Mouse (Mus musculus) left cerebral cortex, postnatal 10 days (tissue): ENCODE measurements around the gene Mrrf. TPM values are rescaled to one million over a fixed set of nuclear protein-coding genes. Genes with fewer than 3 reads are reported as not detected.
"Not testable (repeated sequence)": the region's sequence is repeated elsewhere in the genome, so short reads cannot be mapped to it uniquely, and the experiment has no call there.

Experiments used
- DNase-seq, 2 experiments: peaks; one replicate each; pipeline ENCODE4 v3.0.0; 2021 to 2022; ENCODE audit warnings: low spot score in 2 of 2, mixed read lengths in 1 of 2; ENCODE audit errors: extremely low spot score in 1 of 2
- intact Hi-C: fragments of 180-260 bp; cut with DNase I; formaldehyde crosslinking; loops from one replicate; pipeline ENCODE4 v1.15.1; 2025
- total RNA-seq, 2 experiments: library from RNA; stranded (reverse); gene quantifications; 2 replicates each; pipeline ENCODE4 v1.2.3; 2021

Mrrf gene
- total RNA-seq, 2 experiments from 2014 or later: 16.1 to 17.3 TPM

GRCm38 (mm10) chr2:36112632-36113031, 23.6 kb upstream of the Mrrf start:
- intact Hi-C loops: no loop called here
- no peak for DNase-seq

- DNase-seq: no peak
- intact Hi-C loops: no loop called here
Measured at GRCm38 (mm10) chr2:36126795-36127429, 9.3 kb upstream of the Mrrf start.

GRCm38 (mm10) chr2:36127973-36128372, 8.2 kb upstream of the Mrrf start:
- DNase-seq: no peak
- intact Hi-C loops: no loop called here

- intact Hi-C loops: no loop called here
- DNase-seq: no peak
Measured at GRCm38 (mm10) chr2:36129051-36129450, 7.1 kb upstream of the Mrrf start.

GRCm38 (mm10) chr2:36135887-36136286, 302 bp upstream of the Mrrf start:
- DNase-seq: no peak
- intact Hi-C loops: loop anchor here (5.0 kb wide), 1 partner anchor 76 kb away; no protein-coding TSS in a partner anchor

- no peak for DNase-seq
- intact Hi-C loops: loop anchor here (5.0 kb wide), 1 partner anchor 73 kb away; no protein-coding TSS in a partner anchor
Measured at GRCm38 (mm10) chr2:36139096-36139495, 2.9 kb downstream of the Mrrf start.

- DNase-seq: no peak
- intact Hi-C loops: no loop called here
Measured at GRCm38 (mm10) chr2:36148876-36149365, 12.7 kb downstream of the Mrrf start.

- DNase-seq, intact Hi-C loops: not testable (repeated sequence)
Measured at GRCm38 (mm10) chr2:36152401-36152800, 16.2 kb downstream of the Mrrf start.

GRCm38 (mm10) chr2:36157461-36157860, 21.3 kb downstream of the Mrrf start:
- DNase-seq: no peak
- intact Hi-C loops: no loop called here

GRCm38 (mm10) chr2:36159336-36159735, 23.1 kb downstream of the Mrrf start:
- no peak for DNase-seq
- intact Hi-C loops: no loop called here

- intact Hi-C loops: no loop called here
- no peak for DNase-seq
Measured at GRCm38 (mm10) chr2:36167990-36168618, 31.9 kb downstream of the Mrrf start.

GRCm38 (mm10) chr2:36169176-36169575, 33.0 kb downstream of the Mrrf start:
- intact Hi-C loops: no loop called here
- DNase-seq: no peak

GRCm38 (mm10) chr2:36172136-36172535, 35.9 kb downstream of the Mrrf start:
- intact Hi-C loops: no loop called here
- no peak for DNase-seq

GRCm38 (mm10) chr2:36172574-36172973, 36.4 kb downstream of the Mrrf start:
- DNase-seq: peak in 1 of 2 experiments; percentile 39
- intact Hi-C loops: no loop called here

- intact Hi-C loops: no loop called here
Measured at GRCm38 (mm10) chr2:36179487-36179886, 43.3 kb downstream of the Mrrf start.

GRCm38 (mm10) chr2:36181587-36182368, 45.6 kb downstream of the Mrrf start:
- intact Hi-C loops, DNase-seq: not testable (repeated sequence)

More at GRCm38 (mm10) chr2:36179487-36179886, 43.3 kb downstream of the Mrrf start:
- DNase-seq: no peak

GRCm38 (mm10) chr2:36183278-36183677, 47.1 kb downstream of the Mrrf start:
- peak in 1 of 2 experiments; percentile 26 for DNase-seq
- intact Hi-C loops: no loop called here

GRCm38 (mm10) chr2:36184192-36184591, 48.0 kb downstream of the Mrrf start:
- intact Hi-C loops: no loop called here
- no peak for DNase-seq

- no peak for DNase-seq
Measured at GRCm38 (mm10) chr2:36184876-36185275, 48.7 kb downstream of the Mrrf start.

More at GRCm38 (mm10) chr2:36184876-36185275, 48.7 kb downstream of the Mrrf start:
- intact Hi-C loops: no loop called here
